Mouse (Mus musculus): ENCODE measurements at regions not wholly inside any gene's neighbourhood (a gene's known extent, or its start where the extent isn't known, plus 50 kb on each side); places are given as distances from the start of the nearest gene placed in this dataset.

DNA sequence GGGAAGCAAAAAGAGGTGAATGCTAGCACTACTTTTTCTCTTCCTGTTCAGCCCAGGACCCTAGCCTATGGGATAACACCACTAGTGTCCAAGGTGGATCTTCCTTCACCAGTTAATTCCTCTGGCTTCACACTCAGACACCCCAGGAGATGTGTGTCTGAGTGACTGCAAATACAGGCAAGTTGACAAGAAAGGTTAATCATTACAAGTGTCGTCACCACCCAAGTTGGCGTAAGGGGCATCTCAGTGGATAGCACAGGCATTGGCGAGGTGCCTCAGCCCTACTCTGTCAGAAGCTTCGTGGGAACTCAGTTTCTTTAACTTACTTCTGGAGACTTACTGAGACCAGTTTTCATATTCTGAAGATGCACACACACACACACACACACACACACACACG is 247.1 kb upstream of the Ppp2r3a start:
- TF ChIP-seq CTCF (IDR thresholded peaks at IDR 0.05; ENCODE audit: extremely low read depth, insufficient read depth, low read length): no peak
- no peak for TF ChIP-seq POLR2A (IDR thresholded peaks at IDR 0.05; ENCODE audit: extremely low read depth, insufficient read depth, low read length)

Measured in cortical plate, adult 2 months (tissue).